Mouse (Mus musculus): Measurements from ENCODE around the gene Fblim1.

Gene Fblim1

DNA sequence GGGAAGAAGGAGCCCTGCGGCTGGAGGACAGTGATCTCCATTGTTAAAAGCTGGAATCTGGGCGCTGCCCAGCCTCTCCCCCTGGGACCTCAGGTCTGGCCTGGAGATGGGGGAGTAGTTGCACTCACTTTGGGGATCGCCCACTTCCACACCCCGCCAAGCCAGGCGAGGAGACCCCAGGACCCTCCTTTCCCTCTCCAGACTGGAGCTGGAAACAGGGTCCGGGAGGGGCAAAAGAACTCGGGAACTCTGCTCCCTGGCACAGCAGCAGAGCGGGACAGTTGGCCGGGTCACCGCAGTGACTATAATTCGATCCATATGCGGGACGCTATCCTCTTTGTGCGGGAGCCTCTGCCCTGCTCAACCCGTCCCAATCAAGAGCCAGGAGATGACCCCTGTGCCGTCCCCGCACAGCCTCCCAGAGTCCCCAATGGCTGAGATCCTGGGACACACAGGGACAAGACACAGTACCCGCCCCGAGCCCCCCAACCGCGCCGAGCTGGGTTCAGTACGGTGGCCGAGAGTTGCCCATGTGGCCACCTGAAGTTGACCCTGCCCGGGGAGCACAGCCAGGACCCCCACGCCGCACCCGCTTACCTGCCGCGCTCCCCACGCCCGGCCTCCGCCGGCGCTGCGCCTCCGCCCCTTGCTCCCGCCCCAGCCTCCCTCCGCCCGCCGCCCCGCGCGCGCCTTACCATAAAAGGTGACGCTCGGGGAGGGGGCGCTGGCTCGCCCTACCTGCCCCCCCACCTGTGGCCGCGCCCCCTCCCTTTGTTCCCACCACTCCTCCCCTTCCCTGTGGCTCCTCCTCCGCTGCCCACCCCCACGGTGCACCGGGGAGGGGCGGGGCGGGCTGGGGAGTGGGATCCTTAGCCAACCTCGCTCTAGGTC is 6.4 kb downstream of the Fblim1 start:
- DNase-seq (ENCODE audit: low spot score in 2 of 2), result no peak

DNA sequence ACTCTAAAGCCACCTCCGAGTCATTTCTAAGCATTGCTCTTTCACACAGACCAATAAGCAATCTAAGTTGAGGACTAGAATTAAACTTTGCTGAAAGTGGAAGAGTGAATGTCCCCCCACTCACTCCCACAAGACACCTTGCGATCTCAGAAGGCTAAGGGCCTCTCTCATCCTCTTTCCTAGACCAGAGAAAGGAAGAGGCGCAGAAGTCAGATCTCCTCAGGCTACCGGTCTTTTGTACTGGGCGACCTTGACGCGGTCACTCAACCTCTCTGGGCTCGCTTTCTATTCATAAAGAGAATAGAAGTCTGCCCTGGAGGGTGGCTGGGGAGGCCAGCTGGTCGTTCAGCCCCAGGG is 7.0 kb downstream of the Fblim1 start:
- no peak for DNase-seq (ENCODE audit: low spot score in 2 of 2)

DNA sequence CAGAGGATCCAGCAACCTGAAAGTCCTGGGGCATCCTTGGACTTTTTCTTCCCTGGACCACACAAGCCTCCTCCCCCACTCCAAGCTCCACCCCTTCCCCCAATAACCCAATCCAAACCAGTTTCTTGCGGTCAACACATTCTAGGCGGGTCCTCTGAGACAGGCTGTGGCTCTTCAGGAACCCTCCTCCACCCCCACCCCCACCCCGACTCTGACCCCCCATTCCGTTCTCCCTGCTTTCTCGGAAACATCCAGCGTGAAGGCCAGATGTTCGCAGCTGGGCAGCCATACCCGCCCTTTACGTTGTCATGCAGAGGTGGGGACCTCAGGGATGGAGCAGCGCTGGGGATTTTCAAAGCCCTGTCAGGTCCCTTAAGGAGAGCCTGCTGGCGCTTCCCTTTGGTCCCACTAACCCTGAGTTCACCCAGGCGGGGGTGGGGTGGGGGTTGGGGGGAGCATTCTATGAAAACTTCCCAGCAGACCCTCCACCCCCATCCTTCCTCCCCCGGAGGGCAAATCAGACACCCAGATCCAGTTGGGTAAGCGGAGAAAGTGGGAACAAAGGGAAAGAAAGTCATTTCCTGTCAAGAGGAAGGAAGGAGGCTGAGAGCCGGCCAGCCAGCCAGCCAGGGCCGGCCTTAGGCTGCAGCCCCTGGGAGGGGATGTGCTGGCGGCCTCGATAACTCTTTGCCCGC is 7.5 kb downstream of the Fblim1 start:
- DNase-seq (ENCODE audit: low spot score in 2 of 2), result no peak

GRCm38 (mm10) chr4:141596700-141597328 is 9.1 kb downstream of the Fblim1 start:
- DNase-seq (ENCODE audit: low spot score in 2 of 2), result no peak

DNA sequence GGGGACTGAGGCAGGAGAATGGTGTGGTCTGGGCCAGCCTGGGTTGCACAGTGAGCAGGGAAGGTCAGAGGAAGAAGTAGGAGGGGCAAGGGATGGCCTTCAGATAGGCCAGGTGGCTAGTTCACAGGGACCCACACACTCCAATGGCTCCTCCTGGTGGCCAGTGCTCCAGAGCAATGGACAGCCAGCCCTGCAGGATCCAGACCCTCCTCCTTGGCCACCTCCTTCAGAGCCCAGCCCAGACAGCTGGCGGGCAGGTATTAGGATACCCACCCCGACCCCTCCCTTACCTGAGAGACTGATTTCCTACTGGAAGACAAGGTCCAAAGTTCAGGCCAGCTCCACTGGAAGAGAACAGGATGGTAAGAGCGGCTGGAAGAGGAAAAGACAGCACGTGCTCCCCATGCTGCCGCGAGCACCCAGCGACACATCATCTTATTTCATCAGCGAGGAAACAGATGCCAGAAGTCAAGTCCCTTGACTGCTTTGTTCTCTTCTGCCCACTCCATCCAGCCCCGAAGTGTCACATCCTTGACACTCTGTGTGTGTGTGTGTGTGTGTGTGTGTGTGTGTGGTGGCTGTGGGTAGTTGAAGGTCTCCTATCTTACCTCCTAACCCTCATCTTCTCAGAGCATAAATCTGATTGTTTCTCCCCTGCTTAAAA is 10.2 kb downstream of the Fblim1 start:
- no peak for DNase-seq (ENCODE audit: low spot score in 2 of 2)

DNA sequence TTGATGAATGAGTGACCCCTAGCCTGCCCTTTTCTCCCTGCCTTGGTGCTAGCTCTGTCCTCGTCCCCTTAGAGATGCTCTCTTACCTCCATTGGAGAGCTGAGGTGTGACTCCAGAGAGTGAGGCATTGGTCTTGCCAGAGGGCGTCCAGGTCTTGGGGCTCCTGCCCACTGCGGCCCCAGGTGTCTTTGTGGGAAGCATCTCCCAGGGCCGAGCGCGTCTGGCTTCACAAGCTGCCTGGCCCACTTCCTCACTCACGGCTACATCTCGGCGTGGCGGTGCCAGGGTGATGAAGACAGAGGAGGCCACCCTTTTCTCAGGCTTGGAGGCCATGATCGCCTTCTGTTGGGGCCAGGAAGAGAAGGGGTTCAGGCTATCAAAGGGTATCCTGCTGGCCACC is 10.8 kb downstream of the Fblim1 start:
- no peak for DNase-seq (ENCODE audit: low spot score in 2 of 2)

- DNase-seq (ENCODE audit: low spot score in 2 of 2), result no peak
Measured at GRCm38 (mm10) chr4:141591547-141591946, 14.3 kb downstream of the Fblim1 start.

GRCm38 (mm10) chr4:141583919-141584318 is 22.0 kb downstream of the Fblim1 start:
- no peak for DNase-seq (ENCODE audit: low spot score in 2 of 2)

- no peak for DNase-seq (ENCODE audit: low spot score in 2 of 2)
Measured at GRCm38 (mm10) chr4:141581051-141581450, 24.8 kb downstream of the Fblim1 start.

DNA sequence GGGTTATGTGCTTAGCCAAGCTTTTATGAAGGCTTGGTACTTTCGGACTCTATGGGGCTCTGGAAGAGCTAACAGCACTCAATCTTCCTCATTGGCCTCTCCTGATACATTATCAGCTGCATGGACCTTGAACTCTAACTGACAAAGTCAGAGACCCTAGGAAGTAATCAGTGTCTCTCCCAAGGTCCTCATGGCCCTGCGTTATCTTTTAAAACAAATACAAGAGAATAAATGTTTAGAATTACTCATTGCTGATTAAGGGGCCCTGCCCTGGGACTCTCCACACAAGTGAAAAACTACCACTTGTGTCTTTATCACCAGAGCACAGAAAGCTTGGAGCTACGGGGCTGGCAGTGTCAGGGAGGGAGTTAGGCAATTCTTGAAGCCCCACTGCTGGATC is 27.1 kb downstream of the Fblim1 start:
- no peak for DNase-seq (ENCODE audit: low spot score in 2 of 2)

GRCm38 (mm10) chr4:141576877-141577276 is 29.0 kb downstream of the Fblim1 start:
- no peak for DNase-seq (ENCODE audit: low spot score in 2 of 2)

DNA sequence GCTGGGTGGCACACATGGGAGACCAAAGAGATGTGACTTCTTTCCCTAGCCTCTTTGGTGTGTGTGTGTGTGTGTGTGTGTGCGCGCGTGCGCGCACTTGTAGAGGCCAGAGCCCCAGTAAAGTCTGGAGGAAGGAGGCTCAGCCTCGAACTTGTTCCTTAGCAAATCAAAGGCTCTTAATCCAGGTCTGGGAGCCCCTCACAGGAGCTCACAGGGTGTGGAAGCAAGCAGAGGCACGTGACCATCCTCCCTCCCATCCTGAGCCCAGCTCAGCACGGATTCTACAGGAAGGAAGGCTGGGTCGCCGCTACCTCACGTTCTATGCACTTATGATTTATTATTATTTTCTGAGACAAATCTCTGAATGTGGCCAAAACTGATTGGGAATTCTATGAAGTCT is 29.5 kb downstream of the Fblim1 start:
- no peak for DNase-seq (ENCODE audit: low spot score in 2 of 2)

DNA sequence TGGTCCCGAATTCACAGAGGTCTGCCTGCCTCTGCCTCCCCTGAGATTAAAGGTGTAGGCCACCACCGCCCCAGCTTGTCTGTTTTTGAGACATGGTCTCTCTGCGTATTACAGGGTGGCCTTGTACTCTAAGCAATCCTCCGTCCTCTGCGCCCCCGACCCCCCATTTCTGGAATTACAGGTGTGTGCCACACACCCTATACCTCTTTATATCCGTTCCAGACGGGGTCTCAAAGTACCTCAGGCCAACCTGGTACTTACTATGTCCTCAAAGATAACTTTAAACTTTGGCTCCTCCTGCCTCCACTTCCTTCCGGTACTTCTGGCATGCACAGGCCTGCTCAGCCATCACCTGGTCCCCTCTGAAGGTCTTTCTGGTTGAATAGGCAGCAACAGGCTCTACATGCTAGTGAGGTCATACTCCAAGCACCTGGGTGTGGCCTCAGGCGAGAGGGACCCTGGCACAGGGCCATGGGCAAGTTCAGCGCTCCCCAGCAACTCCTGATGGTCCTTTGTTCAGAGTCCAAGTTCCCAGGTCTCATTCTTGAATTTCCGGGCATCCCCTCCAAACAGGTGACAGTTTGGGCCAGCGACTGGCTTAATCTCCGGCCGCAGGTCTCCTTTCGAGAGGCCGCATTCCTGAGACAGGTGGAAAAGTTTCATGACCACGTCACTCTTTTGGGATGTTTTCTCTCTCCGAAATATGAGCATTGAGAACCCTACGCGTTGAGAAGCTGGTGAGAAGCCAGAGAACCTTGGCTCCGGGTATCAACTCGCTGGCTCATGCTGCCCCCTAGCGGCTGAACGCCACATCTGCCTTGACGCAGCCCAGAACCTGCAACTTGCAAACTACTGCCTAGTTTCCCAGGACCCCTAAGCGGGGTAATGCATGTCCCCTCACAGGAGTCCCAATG is 30.9 kb downstream of the Fblim1 start:
- peak; percentile 81 to 84 for DNase-seq (ENCODE audit: low spot score in 2 of 2)

DNA sequence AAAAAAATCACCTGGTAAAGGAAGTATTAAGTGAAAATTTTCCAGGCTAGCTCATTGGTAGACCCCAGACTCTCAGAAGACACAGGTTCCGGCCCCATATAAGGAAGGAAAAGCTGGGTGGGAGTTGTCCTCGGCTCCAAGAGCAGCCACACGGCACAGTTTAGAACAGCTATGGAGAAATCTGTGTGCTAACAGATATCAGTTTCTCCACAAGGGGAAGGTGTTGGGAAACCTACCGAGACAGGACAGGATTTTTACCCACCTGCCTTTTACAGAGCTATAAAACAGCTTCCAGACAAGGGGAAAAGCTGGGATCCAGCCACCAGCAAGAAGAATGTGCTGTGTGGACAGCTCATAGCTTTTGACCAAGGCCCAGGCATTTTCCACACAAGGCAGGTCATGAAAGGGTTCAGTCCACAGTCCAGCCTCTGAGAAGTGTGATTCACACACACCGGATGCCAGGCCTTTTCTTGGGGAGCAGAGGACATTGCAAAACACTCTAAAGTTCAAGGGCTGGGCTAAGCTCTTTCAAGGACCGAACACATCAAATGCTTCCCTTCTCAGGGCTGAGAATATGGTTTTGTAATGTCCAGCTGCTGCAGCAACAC is 32.4 kb downstream of the Fblim1 start:
- no peak for DNase-seq (ENCODE audit: low spot score in 2 of 2)

DNA sequence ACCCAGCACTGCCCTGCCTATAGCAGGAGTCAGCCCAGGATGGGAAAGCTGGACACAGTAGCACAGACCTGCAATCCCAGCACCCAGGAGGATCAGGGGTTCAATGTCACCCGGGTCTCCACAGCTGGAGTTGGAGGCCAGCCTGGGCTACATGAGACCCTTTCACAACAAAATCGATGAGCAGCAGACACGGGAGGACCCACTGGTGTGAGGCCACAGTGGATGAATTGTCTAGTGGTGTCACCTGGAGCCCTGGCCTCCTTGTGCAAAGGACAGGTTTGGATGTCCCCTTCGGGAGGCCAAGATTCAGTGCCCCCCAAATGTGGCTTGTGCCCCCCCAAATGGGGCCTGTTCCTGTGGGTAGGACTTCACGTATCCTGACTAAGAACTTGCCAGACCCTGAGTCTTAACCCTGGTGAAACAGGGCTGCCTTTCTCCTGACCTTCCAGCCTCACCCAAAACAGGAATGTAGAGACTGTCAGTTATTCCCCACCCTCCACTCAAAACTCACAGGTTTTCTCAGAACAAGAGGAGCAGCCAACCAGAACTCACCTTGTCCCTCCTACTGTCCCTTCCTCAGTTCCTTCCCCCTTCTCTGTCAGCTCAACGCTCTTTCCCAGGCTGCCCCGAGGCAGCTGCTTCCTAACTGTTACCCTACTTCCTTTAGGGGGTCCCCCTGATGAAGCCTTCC is 33.1 kb downstream of the Fblim1 start:
- no peak for DNase-seq (ENCODE audit: low spot score in 2 of 2)

DNA sequence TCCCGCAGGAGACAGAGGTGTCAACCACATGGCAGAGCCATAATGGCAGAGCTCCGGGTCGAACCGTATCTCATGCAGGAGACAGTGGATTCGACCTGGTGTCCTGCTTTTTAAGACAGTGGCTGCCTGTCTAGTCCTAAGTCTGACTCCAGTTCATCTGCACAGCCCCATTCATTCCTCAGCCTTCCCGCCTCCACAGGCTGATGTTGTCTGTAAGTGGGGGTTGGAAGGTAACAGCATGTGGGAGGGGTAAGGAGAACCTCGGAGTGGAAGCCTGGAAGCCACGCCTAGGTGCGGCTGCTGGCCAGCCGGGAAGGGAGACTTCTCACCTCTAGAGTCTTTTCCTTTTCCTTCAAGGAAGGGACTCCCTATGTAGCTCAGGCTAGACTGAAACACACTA is 34.0 kb downstream of the Fblim1 start:
- DNase-seq (ENCODE audit: low spot score in 2 of 2), result no peak

DNA sequence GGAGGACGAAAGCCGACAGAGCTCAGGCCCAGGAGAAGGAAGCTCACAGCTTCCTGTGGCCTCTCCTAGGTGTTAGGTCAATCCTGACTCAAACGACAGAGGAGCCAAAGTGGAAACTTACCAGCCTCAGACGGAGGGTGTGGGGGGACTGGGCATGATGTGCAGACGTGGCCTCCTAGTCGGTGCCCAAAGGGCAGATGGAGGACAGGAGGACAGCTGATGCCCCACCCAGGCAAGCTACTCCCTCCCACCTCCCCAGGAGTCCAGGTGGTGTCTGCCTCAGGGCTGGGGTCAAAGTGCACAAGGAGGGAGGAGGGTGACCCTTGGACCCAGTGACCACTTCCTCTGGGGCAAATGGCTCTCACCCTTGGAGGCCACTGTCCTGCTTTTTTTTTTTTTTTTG is 34.6 kb downstream of the Fblim1 start:
- no peak for DNase-seq (ENCODE audit: low spot score in 2 of 2)

DNA sequence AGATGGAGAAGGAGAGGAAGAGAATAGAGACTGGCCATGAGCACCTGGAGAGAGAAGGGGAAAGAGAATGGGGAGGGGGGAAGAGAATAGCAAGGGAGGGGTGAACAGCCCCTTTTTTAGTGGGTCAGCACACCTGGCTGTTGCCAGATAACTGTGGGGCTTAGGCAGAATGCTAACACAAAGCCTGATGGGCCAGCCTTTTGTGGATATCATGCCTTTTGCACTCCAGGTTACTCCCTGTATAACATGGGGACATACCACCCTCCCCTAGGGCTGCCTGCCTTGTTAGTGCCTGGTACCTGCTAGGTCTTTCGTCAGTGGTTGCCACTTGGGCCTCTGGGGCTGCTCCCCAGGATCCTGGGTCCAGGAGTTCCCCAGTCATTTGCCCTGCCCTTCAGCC is 35.1 kb downstream of the Fblim1 start:
- no peak for DNase-seq (ENCODE audit: low spot score in 2 of 2)

DNA sequence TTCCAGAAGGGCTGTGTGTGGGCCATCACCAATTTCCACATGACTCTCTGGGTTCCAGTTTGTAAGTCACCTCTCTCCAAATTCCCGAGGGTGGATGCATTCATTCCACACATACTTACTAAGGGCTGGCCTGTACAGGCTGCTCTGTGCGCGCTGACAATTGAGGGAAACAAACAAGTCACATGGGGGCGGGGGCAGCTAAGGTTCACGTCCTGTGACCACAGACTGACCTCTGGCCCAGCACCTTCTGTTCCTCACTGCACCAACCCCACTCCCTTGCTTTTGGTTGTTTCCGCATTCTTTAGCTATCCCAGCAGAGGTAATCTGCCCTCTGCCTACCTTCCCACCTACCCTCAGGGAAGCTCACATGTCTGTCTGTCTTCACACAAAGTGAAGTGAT is 35.9 kb downstream of the Fblim1 start:
- DNase-seq (ENCODE audit: low spot score in 2 of 2), result no peak

DNA sequence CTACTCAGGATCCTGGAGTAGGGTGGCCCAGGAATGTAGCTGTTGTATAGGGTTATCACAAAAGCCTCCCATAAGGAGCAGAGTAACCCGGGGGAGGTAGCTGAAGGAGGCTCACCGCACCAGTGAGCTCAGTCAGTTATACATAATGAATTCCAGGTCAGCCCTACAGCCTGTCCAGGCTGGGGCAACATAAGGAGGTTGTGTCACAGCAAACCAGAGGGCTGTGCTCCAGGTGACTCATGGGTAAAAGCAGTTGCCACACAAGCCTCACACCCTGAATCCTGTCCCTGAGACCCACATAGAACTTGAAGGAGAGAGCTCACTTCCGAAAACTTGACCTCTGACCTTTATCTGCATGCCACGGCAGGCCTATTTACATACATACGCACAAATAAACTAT is 36.9 kb downstream of the Fblim1 start:
- no peak for DNase-seq (ENCODE audit: low spot score in 2 of 2)

Measured in frontal cortex, postnatal 36 days (tissue).